Mouse (Mus musculus) thymus, adult 2 months (tissue): ENCODE results near the gene Intu.

Experiments used
- CTCF ChIP-seq: fragments of 200-500 bp; IDR thresholded peaks from 2 replicates; pipeline ENCODE4 v1.5.1; 2012; ENCODE audit warnings: mild to moderate bottlenecking, control low read depth, low read length, moderate library complexity, borderline replicate concordance; ENCODE audit not compliant: control insufficient read depth, poor library complexity, insufficient read depth; ENCODE audit errors: extremely low read depth
- POLR2A ChIP-seq: fragments of 200-500 bp; IDR thresholded peaks from 2 replicates; pipeline ENCODE4 v1.6.1; 2012; ENCODE audit warnings: mild to moderate bottlenecking, low read length, control low read depth, moderate library complexity; ENCODE audit not compliant: control insufficient read depth, poor library complexity, insufficient read depth; ENCODE audit errors: extremely low read depth

DNA sequence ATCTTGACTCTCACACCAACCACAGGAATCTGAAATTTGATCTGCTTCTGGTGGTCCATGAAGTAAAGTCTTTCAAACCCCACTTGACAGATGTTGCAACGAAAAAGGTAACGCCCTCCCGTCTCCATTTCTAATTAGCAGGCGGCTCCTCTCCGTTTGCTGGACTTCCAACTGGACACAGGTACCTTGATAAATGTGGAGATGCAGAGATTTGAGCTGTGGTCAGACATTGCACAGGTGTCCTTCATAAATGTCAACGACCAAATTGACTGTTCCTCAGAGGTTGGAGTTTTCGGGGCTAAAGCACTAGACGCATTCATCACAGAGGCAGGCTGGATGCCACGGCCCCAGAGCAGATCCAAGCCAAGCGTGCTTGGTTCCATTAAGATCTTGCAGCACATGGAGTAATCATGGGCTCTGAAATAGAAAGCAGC lies 47.8 kb upstream of the Intu start:
- TF ChIP-seq CTCF (no peak), POLR2A (no peak)
